In the genomic region with DNA sequence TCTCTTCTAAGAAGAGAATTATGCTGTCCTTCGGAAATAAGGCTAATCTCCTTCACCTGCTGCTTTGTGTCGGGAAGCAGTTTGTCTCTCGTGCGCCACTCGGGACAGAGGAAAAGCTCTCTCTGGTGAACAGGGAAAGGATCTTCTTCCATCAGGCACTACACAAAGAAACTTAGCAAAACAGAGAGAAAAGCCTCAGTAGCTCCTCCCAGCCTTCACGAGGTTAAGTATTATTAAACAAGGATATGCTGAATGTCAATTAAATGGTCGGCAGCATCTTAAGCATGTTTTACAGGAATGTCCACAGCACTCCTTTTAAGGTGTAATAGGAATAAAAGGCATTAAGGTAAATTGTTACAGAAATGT, we compare ENCODE assay signal across 8 mouse cellular contexts. TPM values are rescaled to one million over a fixed set of nuclear protein-coding genes. Genes with fewer than 3 reads are reported as not detected.
DNase-seq lines count a peak whose midpoint lies in the region; ATAC-seq and TF ChIP-seq lines count a peak whose summit lies in the region.

No protein-coding gene starts in this region.

- under 1% methylated on average over 7 of the region's 7 CpGs for WGBS in heart, embryonic 14.5 days
- WGBS in hindbrain, embryonic 10.5 days, result 2% methylated on average over 7 of the region's 7 CpGs

- peaks cover 20% of the 10 kb centered on the region for H3K36me3 ChIP-seq in heart, embryonic 14.5 days (ENCODE audit: control insufficient read depth, insufficient read depth, low read length)
- peaks cover 20% of the 10 kb centered on the region for H3K36me3 ChIP-seq in G1E (replicated peaks)
- H3K36me3 ChIP-seq in hindbrain, embryonic 10.5 days, result peaks cover 15% of the 10 kb centered on the region

- H3K9me3 ChIP-seq in heart, embryonic 14.5 days (ENCODE audit: control insufficient read depth, low read length), result no peaks in the 10 kb centered on the region
- peaks cover 2% of the 10 kb centered on the region; the same call in 1 of the 2 replicates for H3K9me3 ChIP-seq in G1E (replicated peaks)
- H3K9me3 ChIP-seq in hindbrain, embryonic 10.5 days, result no peaks in the 10 kb centered on the region

- H3K4me3 ChIP-seq in heart, embryonic 14.5 days (ENCODE audit: control insufficient read depth in 1 of 2, insufficient read depth in 1 of 2, low read depth in 1 of 2, low read length in 2 of 2), result peak overlapping the region; percentile 55 to 92
- H3K4me3 ChIP-seq in G1E (ENCODE audit: low read depth, low read length), result peak overlapping the region; percentile 93
- H3K4me3 ChIP-seq in hindbrain, embryonic 10.5 days, result peak overlapping the region; percentile 81

- H3K4me2 ChIP-seq in heart, embryonic 14.5 days (ENCODE audit: low read length), result peak overlapping the region; percentile 91

- DNase-seq in heart, adult 18-20 months, result no peak
- DNase-seq in G1E (ENCODE audit: low spot score), result no peak
- no peak for DNase-seq in hindbrain, embryonic 10.5 days (ENCODE audit: low spot score)
- DNase-seq in thymus, postnatal 0 days (ENCODE audit: low spot score), result no peak
- DNase-seq in left cerebral cortex, adult 11 months (ENCODE audit: low spot score), result no peak
- DNase-seq in kidney, adult 8-10 months, result no peak

- H3K4me1 ChIP-seq in heart, embryonic 14.5 days (ENCODE audit: control insufficient read depth in 2 of 2, insufficient read depth in 2 of 2, low read length in 2 of 2), result peaks cover 3 to 7% of the 10 kb centered on the region in 2 experiments; a peak in 3 of 4 replicates
- H3K4me1 ChIP-seq in G1E (ENCODE audit: insufficient read depth, low read depth, low read length), result peaks cover 21% of the 10 kb centered on the region
- peaks cover 22% of the 10 kb centered on the region for H3K4me1 ChIP-seq in hindbrain, embryonic 10.5 days (replicated peaks)

- peak overlapping the region in 1 of 2 experiments; percentile 21; a peak in 1 of 4 replicates for H3K27ac ChIP-seq in heart, embryonic 14.5 days (replicated peaks in 1 of 2; ENCODE audit: control insufficient read depth in 1 of 2, insufficient read depth in 1 of 2, low read depth in 2 of 2, low read length in 2 of 2)
- peak overlapping the region; percentile 95 for H3K27ac ChIP-seq in hindbrain, embryonic 10.5 days

- H3K9ac ChIP-seq in heart, embryonic 14.5 days (ENCODE audit: low read length), result peak overlapping the region; percentile 75

- no peaks in the 10 kb centered on the region for H3K27me3 ChIP-seq in heart, embryonic 14.5 days (ENCODE audit: control insufficient read depth, insufficient read depth, low read length)
- H3K27me3 ChIP-seq in G1E (ENCODE audit: insufficient read depth, low read length), result peaks cover 5% of the 10 kb centered on the region; the same call in 1 of the 2 replicates
- H3K27me3 ChIP-seq in hindbrain, embryonic 10.5 days (ENCODE audit: insufficient read depth, poor library complexity, severe bottlenecking), result no peaks in the 10 kb centered on the region

- TF ChIP-seq CTCF in G1E (IDR thresholded peaks at IDR 0.05; ENCODE audit: low read depth, low read length), result no peak

- ATAC-seq in heart, embryonic 14.5 days (ENCODE audit: insufficient number of reproducible peaks, insufficient read depth, low FRiP score, low read depth), result 0 out of 2 replicates have a peak, but pooled peaks have one; percentile 8
- 0 out of 2 replicates have a peak, but pooled peaks have one; percentile 10 for ATAC-seq in G1E (ENCODE audit: extremely low read depth, insufficient number of reproducible peaks, low FRiP score, poor library complexity, severe bottlenecking)
- ATAC-seq in megakaryocyte progenitor cell, adult 5-6 weeks (replicated peaks; ENCODE audit: poor library complexity), result 0 out of 2 replicates have a peak, but pooled peaks have one; percentile 2

RNA-seq across cellular contexts. Expression of a gene that starts 0.3 kb away (rescaled TPM):
- polyA plus RNA-seq in heart, embryonic 14.5 days (2014; fragmentation: Nextera tagmentation; extraction: Ambion mirVana), result 39.8 and 45.6 TPM in 2 replicates
- 10 to 100 TPM; 11.9 to 12.2 TPM for total RNA-seq in heart, adult 18-20 months (2021)
- total RNA-seq in G1E (2014; fragmentation: Nextera tagmentation) (24.7 and 26.7 TPM in 2 replicates), G1E (2017) (11.7 and 16.3 TPM in 2 replicates)
- 0.33 and 0.46 TPM in 2 replicates for polyA plus RNA-seq in G1E (2012)
- polyA plus RNA-seq in hindbrain, embryonic 10.5 days (2016; fragmentation: Nextera tagmentation; extraction: Ambion mirVana), result 33.8 and 35.7 TPM in 2 replicates
- 12.4 and 19.4 TPM in 2 replicates for total RNA-seq in megakaryocyte progenitor cell, adult 5-6 weeks (2015)
- total RNA-seq in megakaryocyte progenitor cell, adult 5-6 weeks (2017), result 6.2 and 13.3 TPM in 2 replicates
- polyA plus RNA-seq in thymus, postnatal 0 days (2015; fragmentation: Nextera tagmentation; extraction: Ambion mirVana), result 32.2 and 39.6 TPM in 2 replicates

Comparison
In these comparisons a context has a peak if more than half of its experiments do, and no peak if none do; other contexts are left out.
1. RNA of a gene that starts 0.3 kb away (polyA plus RNA-seq): 39.8 to 45.6 TPM in heart, embryonic 14.5 days, 32.2 to 39.6 TPM in thymus, postnatal 0 days and 33.8 to 35.7 TPM in hindbrain, embryonic 10.5 days; 0.33 to 0.46 TPM in G1E; every median in the first group is over 10 times any median in the second.
2. Peak in every context shown above with its lines, with median percentiles within 50 percentile points of each other: ATAC-seq and H3K4me3 ChIP-seq.